Mouse (Mus musculus) frontal cortex, adult (tissue): ENCODE measurements around the gene Lin37.

Experiments
- ATAC-seq: cut with Nextera tagmentation; 2 replicates; pipeline ENCODE4 v1.9.2; 2017; ENCODE audit warnings: mild to moderate bottlenecking, moderate library complexity, mixed read lengths; ENCODE audit not compliant: low TSS enrichment

Gene Lin37

GRCm38 (mm10) chr7:30552102-30553020 lies 7.3 kb downstream of the Lin37 start, which contains the start of the genes Hspb6 and Proser3:
Gene Hspb6, plus strand, starts transcription at chr7:30552178.
Gene Proser3, minus strand, starts transcription at chr7:30552299.
- ATAC-seq = peak; percentile 85

- ATAC-seq = peak; percentile 25; the same call in 1 of the 2 replicates
Observed at GRCm38 (mm10) chr7:30551445-30552101, 8.1 kb downstream of the Lin37 start.

GRCm38 (mm10) chr7:30550603-30551002 lies 9.0 kb downstream of the Lin37 start:
- ATAC-seq = no peak

- ATAC-seq = no peak
Observed at GRCm38 (mm10) chr7:30549880-30550279, 9.8 kb downstream of the Lin37 start.

- no peak for ATAC-seq
Observed at GRCm38 (mm10) chr7:30544327-30544726, 15.3 kb downstream of the Lin37 start.

- no peak for ATAC-seq
Observed at GRCm38 (mm10) chr7:30540572-30540971, 19.1 kb downstream of the Lin37 start.

- peak; percentile 68 for ATAC-seq
Observed at GRCm38 (mm10) chr7:30534633-30535577, 24.7 kb downstream of the Lin37 start, which contains the start of gene Arhgap33. Gene Arhgap33, minus strand, starts transcription at chr7:30535060.

GRCm38 (mm10) chr7:30533941-30534632 lies 25.6 kb downstream of the Lin37 start:
- 0 out of 2 replicates have a peak, but pooled peaks have one; percentile 11 for ATAC-seq

GRCm38 (mm10) chr7:30532931-30533330 lies 26.7 kb downstream of the Lin37 start:
- ATAC-seq = no peak

GRCm38 (mm10) chr7:30531291-30531815 lies 28.3 kb downstream of the Lin37 start:
- ATAC-seq = peak; percentile 27; the same call in 1 of the 2 replicates

- no peak for ATAC-seq
Observed at GRCm38 (mm10) chr7:30526981-30527380, 32.7 kb downstream of the Lin37 start.

GRCm38 (mm10) chr7:30526399-30526798 lies 33.2 kb downstream of the Lin37 start:
- no peak for ATAC-seq

GRCm38 (mm10) chr7:30525954-30526353 lies 33.7 kb downstream of the Lin37 start:
- no peak for ATAC-seq

GRCm38 (mm10) chr7:30524487-30524886 lies 35.2 kb downstream of the Lin37 start:
- ATAC-seq = no peak

GRCm38 (mm10) chr7:30522871-30523270 lies 36.8 kb downstream of the Lin37 start:
- no peak for ATAC-seq

- ATAC-seq = no peak
Observed at GRCm38 (mm10) chr7:30520856-30521255, 38.8 kb downstream of the Lin37 start.

- no peak for ATAC-seq
Observed at GRCm38 (mm10) chr7:30520396-30520795, 39.2 kb downstream of the Lin37 start.

GRCm38 (mm10) chr7:30518325-30518724 lies 41.3 kb downstream of the Lin37 start:
- ATAC-seq = no peak

GRCm38 (mm10) chr7:30515003-30515760 lies 44.5 kb downstream of the Lin37 start:
- no peak for ATAC-seq

GRCm38 (mm10) chr7:30508061-30508460 lies 51.6 kb downstream of the Lin37 start:
- no peak for ATAC-seq
